Mouse (Mus musculus) gastrocnemius, adult 2 months (tissue): Measurements from ENCODE around the gene Bsg. TPM values are rescaled to one million over a fixed set of nuclear protein-coding genes. Genes with fewer than 3 reads are reported as not detected.

Experiments
- DNase-seq: peaks from one replicate; pipeline ENCODE4 v3.0.0; 2022
- H3K27ac ChIP-seq: fragments of 200-600 bp; 2 replicates; pipeline ENCODE4 v1.8.1; 2022; ENCODE audit warnings: mild to moderate bottlenecking
- H3K4me3 ChIP-seq: fragments of 200-600 bp; 2 replicates; pipeline ENCODE4 v1.8.1; 2022; ENCODE audit warnings: mild to moderate bottlenecking, moderate library complexity
- CTCF ChIP-seq: fragments of 200-600 bp; IDR thresholded peaks from 2 replicates; pipeline ENCODE4 v1.8.1; 2022; ENCODE audit warnings: antibody characterized with exemption, mild to moderate bottlenecking, moderate library complexity
- intact Hi-C: fragments of 180-260 bp; cut with DNase I; formaldehyde crosslinking; loops from one replicate; pipeline ENCODE4 v1.15.1; 2025
- total RNA-seq, 2 experiments: library from RNA; stranded (reverse); gene quantifications; 2 replicates each; pipeline ENCODE4 v1.2.3; 2021

Bsg gene
- total RNA-seq, 2 experiments from 2014 or later: 650 to 652 TPM

DNA sequence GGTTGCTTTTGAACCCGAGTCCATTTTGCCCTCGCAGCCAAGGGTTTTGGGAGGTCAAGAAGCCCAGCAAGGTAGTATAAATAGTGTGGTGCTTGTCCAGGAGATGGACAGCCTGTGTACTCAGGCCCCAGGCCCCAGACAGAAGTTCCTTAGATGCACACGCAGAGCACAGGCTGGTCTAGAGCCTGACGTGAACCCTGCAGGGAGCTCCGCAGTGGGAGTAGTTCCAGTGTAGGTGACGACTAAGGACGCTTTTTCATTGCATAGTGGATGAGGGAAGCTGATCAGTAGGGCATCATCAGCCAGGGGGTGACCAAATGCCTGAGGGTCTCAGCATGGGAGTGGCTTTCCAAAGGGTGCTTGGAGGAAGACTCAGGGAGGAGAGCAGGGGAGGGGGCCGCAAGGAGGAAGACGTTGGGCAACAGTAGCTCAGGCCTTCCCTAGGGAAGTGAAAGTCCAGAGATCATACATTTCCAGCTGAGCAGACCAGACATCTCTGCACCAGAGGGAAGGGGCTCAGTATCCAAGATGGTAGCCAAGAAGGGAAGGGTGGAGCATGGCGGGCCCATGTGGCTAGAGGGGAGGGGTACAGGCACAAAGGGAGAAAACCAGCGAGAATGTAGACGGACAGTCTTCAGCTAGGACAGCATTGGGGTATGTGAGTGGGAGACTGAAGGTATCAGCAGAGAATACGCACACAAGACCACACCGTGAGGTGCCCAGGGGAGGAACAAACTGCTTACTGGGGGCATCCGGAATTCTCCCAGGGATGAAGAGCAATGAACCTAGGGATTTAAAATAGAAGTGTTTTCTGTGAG lies 34.0 kb upstream of the Bsg start:
- H3K27ac ChIP-seq: peak overlapping the region; percentile 93
- TF ChIP-seq CTCF: no peak
- intact Hi-C loops: no loop called here
- H3K4me3 ChIP-seq: peak overlapping the region; percentile 86
- no peak for DNase-seq

DNA sequence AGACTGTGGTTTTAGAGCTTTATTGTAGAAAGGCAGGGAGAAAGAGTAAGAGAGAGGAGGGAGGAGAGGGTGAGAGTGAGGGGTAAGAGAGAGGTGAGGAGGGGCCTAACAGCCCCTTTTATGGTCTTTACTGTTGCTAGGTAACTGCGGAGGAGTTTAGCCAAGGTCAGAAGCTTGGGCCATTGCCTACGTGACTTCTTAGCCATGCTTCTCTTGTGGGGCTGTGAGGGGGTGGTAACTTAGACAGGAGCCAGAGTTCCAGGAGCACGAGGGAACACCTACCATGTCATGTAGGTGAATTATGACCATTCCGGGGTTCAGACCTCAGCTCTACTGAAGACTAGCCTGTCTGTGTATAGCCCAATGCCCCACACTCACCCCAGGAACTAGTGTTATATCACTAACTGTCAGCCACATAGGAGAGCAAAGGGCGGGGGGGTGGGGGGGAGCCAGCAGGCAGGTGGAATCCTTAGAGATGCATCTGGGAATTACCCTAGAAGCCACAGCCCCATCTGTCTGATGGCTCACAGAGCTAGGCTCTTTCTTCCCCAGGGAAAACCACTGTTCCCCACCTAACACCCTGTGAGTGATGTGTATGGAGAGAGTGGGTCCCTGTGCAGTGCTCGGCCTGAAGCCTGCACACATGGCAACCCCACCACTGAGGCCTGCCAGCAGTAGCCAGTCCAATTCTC lies 32.7 kb upstream of the Bsg start:
- Histone ChIP-seq H3K27ac (no peak overlapping the region), H3K4me3 (no peak overlapping the region)
- no peak for DNase-seq
- TF ChIP-seq CTCF: no peak
- intact Hi-C loops: no loop called here

DNA sequence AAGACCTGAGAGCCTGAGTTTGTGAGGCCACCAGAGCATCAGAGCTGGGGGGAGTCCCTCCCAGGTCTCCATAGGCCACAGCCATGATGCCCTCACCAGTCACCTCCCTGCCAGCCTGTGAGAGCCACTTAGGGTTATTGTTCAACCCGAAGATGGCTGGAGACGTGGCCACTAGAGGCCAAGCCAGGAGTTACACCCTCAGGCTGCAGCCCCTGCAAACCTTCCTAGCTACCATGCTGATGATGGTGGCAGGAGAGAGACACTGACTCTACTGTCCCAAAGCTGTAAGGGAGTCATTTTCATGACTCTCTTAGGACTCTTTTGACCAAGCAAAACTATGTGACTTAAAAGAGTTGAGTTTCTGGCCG lies 32.2 kb upstream of the Bsg start:
- intact Hi-C loops: no loop called here
- Histone ChIP-seq H3K27ac (no peak overlapping the region), H3K4me3 (no peak overlapping the region)
- no peak for DNase-seq
- no peak for TF ChIP-seq CTCF

- intact Hi-C loops: no loop called here
- no peak for DNase-seq
- Histone ChIP-seq H3K4me3 (no peak overlapping the region), H3K27ac (no peak overlapping the region)
- no peak for TF ChIP-seq CTCF
Measured at GRCm38 (mm10) chr10:79673054-79673453, 31.2 kb upstream of the Bsg start.

DNA sequence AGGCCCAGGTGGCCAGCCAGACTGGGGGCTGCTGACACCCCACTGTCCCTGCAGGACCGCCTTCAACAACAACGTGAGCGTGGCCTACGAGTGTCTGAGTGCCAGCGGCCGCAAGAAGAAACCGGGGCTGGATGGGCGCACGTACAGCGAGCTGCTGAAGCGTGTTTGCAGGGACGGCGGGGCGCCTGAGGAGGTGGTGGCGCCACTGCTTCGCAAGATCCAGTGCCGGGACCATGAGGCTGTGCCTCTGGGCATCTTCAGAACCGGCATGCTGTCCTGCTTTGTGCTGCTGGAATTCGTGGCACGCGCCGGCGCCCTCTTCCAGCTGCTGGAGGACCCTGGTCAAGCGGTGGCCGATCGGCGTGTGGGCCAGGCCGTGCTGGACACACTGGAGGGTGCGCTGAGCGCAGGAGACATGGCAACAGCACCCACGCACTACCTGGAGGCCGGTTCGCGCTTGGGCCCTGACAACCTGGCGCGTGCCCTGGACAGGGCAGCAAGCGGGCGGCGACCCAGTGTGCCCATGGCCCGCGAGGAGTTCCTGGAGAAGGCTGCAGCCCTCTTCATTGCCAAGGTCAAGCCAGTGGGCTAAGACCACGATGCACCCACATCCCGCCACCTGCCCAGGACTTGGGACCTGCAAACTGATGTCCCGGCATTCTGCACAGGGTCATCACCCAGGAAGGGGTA lies 28.8 kb upstream of the Bsg start:
- Histone ChIP-seq H3K27ac (no peak overlapping the region), H3K4me3 (no peak overlapping the region)
- no peak for TF ChIP-seq CTCF
- intact Hi-C loops: no loop called here
- DNase-seq: no peak

- TF ChIP-seq CTCF: no peak
- Histone ChIP-seq H3K27ac (peak overlapping the region; percentile 94), H3K4me3 (peak overlapping the region; percentile 98)
- DNase-seq: no peak
- intact Hi-C loops: no loop called here
Measured at GRCm38 (mm10) chr10:79680606-79681495, 23.4 kb upstream of the Bsg start.

- intact Hi-C loops: loop anchor here (2.0 kb wide), 1 partner anchor 23 kb away; the partner anchor contains the start of gene Bsg
- DNase-seq: peak; percentile 100
- Histone ChIP-seq H3K27ac (peak within 1 kb of the TSS; percentile 99), H3K4me3 (peak within 1 kb of the TSS; percentile 98)
- TF ChIP-seq CTCF: peak; percentile 37; the same call in 1 of the 2 replicates
Measured at GRCm38 (mm10) chr10:79681591-79682245, 22.6 kb upstream of the Bsg start, which contains the start of gene Cdc34. Cdc34 (plus strand) TSS chr10:79682195.

DNA sequence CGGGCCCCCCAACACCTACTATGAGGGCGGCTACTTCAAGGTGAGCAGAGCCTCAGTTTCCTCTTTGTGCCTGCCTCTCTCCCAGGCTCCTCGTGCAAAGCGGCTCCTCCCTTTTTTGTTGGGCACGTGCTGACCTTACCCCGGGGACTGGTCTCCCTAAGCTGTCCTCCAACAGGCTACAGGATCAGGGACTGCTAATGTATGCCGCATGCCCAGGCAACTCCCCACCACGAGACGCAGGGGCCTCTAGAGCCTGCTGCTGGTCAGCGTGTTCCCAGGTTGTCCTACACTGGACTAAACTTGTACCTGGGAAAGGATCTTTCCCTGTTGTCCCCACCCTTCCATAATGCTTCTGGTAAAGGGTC lies 21.8 kb upstream of the Bsg start:
- peak overlapping the region; percentile 98 for H3K4me3 ChIP-seq
- intact Hi-C loops: loop anchor here (2.0 kb wide), 1 partner anchor 22 kb away; the partner anchor contains the start of gene Bsg
- TF ChIP-seq CTCF: no peak
- peak overlapping the region; percentile 99 for H3K27ac ChIP-seq
- peak; percentile 61 for DNase-seq

GRCm38 (mm10) chr10:79682916-79683582 lies 21.2 kb upstream of the Bsg start:
- TF ChIP-seq CTCF: peak; percentile 64
- peak; percentile 86 for DNase-seq
- intact Hi-C loops: loop anchor here (2.0 kb wide), 1 partner anchor 22 kb away; the partner anchor contains the start of gene Bsg
- Histone ChIP-seq H3K27ac (peak overlapping the region; percentile 99), H3K4me3 (peak overlapping the region; percentile 98)

- H3K4me3 ChIP-seq: peak overlapping the region; percentile 98
- intact Hi-C loops: loop anchor here (2.0 kb wide), 1 partner anchor 21 kb away; the partner anchor contains the start of gene Bsg
- peak; percentile 88 for DNase-seq
- peak overlapping the region; percentile 99 for H3K27ac ChIP-seq
- TF ChIP-seq CTCF: no peak
Measured at GRCm38 (mm10) chr10:79683726-79684640, 20.3 kb upstream of the Bsg start.
